Mouse (Mus musculus) neural tube, embryonic 11.5 days (tissue): ENCODE measurements around the gene Pitpnm2. TPM values are rescaled to one million over a fixed set of nuclear protein-coding genes. Genes with fewer than 3 reads are reported as not detected.

Source experiments
- ATAC-seq: fragments of 200-750 bp; cut with Nextera tagmentation; 2 replicates; pipeline ENCODE4 v1.8.0; 2017; ENCODE audit warnings: moderate number of reproducible peaks, mild to moderate bottlenecking, moderate TSS enrichment, moderate library complexity; ENCODE audit not compliant: insufficient read depth, low FRiP score, low TSS enrichment
- DNase-seq: peaks from one replicate; pipeline ENCODE4 v3.0.0-alpha.2; 2015; ENCODE audit warnings: low spot score
- H3K27ac ChIP-seq: fragments of 300-500 bp; sonication (generic); 2 replicates; pipeline ENCODE4 v1.5.1; 2014; ENCODE audit warnings: low read depth, mild to moderate bottlenecking, low read length
- H3K27me3 ChIP-seq: fragments of 300-500 bp; sonication (generic); 2 replicates; pipeline ENCODE4 v1.6.1; 2014; ENCODE audit warnings: mild to moderate bottlenecking, low read length, mixed read lengths; ENCODE audit not compliant: control insufficient read depth, insufficient read depth
- H3K36me3 ChIP-seq: fragments of 300-500 bp; sonication (generic); 2 replicates; pipeline ENCODE4 v1.6.1; 2014; ENCODE audit warnings: mild to moderate bottlenecking, low read length, moderate library complexity, mixed read lengths; ENCODE audit not compliant: control insufficient read depth, insufficient read depth
- H3K4me1 ChIP-seq: fragments of 300-500 bp; sonication (generic); 2 replicates; pipeline ENCODE4 v1.6.1; 2014; ENCODE audit warnings: low read length, mixed read lengths; ENCODE audit not compliant: control insufficient read depth, insufficient read depth
- H3K4me2 ChIP-seq: fragments of 300-500 bp; sonication (generic); 2 replicates; pipeline ENCODE4 v1.6.1; 2014; ENCODE audit warnings: low read depth, mild to moderate bottlenecking, moderate library complexity
- H3K4me3 ChIP-seq: fragments of 300-500 bp; sonication (generic); 2 replicates; pipeline ENCODE4 v1.5.1; 2014; ENCODE audit warnings: low read depth, low read length
- H3K9ac ChIP-seq: fragments of 300-500 bp; sonication (generic); 2 replicates; pipeline ENCODE4 v1.6.1; 2014; ENCODE audit warnings: mild to moderate bottlenecking, low read length
- H3K9me3 ChIP-seq: fragments of 300-500 bp; sonication (generic); 2 replicates; pipeline ENCODE4 v1.6.1; 2016; ENCODE audit warnings: low read length; ENCODE audit not compliant: control insufficient read depth
- WGBS: fragments of 180-500 bp; shearing (Covaris S2); extraction: QIAGEN DNeasy Blood & Tissue Kit; methylation state at CpG from one replicate; pipeline ENCODE4 v1.1.7; 2014; 5-methylcytosine and 5-hydroxymethylcytosine counted together
- polyA plus RNA-seq: library from polyadenylated mRNA; unstranded; fragments of >200 nt; fragmentation: Nextera tagmentation; extraction: Ambion mirVana; gene quantifications from 2 replicates; pipeline ENCODE4 v1.2.1, GENCODE M21; 2014

Gene Pitpnm2
- polyA plus RNA-seq, 1 experiment from 2014 or later = 5.5 TPM

- 76% methylated on average over 11 of the region's 11 CpGs for WGBS
- H3K9ac ChIP-seq = no peak overlapping the region
- DNase-seq (no peak), ATAC-seq (no peak)
- H3K36me3 ChIP-seq = no peaks in the 10 kb centered on the region
- no peak overlapping the region for H3K27ac ChIP-seq
- no peaks in the 10 kb centered on the region for H3K27me3 ChIP-seq
- no peaks in the 10 kb centered on the region for H3K9me3 ChIP-seq
- peaks cover 3% of the 10 kb centered on the region; the same call in 1 of the 2 replicates for H3K4me1 ChIP-seq
- H3K4me2 ChIP-seq = no peak overlapping the region
- no peak overlapping the region for H3K4me3 ChIP-seq
These were observed 55.0 kb downstream of the Pitpnm2 start for GRCm38 (mm10) chr5:124194386-124195084.

GRCm38 (mm10) chr5:124193286-124194112 lies 56.1 kb downstream of the Pitpnm2 start:
- H3K4me3 ChIP-seq = no peak overlapping the region
- no peaks in the 10 kb centered on the region for H3K27me3 ChIP-seq
- H3K9me3 ChIP-seq = no peaks in the 10 kb centered on the region
- peaks cover 3% of the 10 kb centered on the region; the same call in 1 of the 2 replicates for H3K4me1 ChIP-seq
- no peak overlapping the region for H3K4me2 ChIP-seq
- H3K9ac ChIP-seq = no peak overlapping the region
- no peak overlapping the region for H3K27ac ChIP-seq
- H3K36me3 ChIP-seq = no peaks in the 10 kb centered on the region
- ATAC-seq (no peak), DNase-seq (no peak)
- WGBS = 76% methylated on average over 24 of the region's 24 CpGs

DNA sequence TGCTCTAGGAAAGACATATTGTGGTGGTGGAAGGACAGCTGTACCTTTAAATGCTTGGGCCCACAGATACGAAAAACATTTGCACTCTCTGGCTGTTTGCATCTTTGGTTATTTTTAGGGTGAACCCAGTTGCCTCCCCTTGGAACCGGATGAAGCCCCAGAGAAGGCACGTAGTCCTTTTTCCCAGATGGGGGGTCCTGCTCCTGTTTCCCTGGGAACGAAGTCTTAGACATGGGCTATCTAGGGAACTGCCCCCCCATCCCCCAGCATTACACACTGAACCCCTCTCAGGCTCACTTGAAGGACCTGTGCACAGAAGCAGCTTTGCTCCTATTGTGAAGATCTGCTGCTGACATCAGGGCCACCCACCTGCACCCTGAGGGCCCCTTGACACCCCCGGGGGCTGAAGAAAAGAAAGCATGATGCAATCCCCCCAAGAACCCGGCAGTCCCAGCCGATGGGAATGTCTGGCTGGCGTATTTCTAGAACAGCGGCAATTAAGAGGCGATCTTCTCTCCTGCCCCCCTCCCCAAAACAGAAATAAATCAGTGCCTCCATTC lies 56.8 kb downstream of the Pitpnm2 start:
- DNase-seq = no peak
- ATAC-seq = no peak
- H3K4me3 ChIP-seq = no peak overlapping the region
- WGBS = 57% methylated on average over 10 of the region's 10 CpGs
- no peak overlapping the region for H3K9ac ChIP-seq
- peaks cover 3% of the 10 kb centered on the region; the same call in 1 of the 2 replicates for H3K4me1 ChIP-seq
- no peaks in the 10 kb centered on the region for H3K27me3 ChIP-seq
- H3K27ac ChIP-seq = no peak overlapping the region
- H3K36me3 ChIP-seq = no peaks in the 10 kb centered on the region
- H3K4me2 ChIP-seq = no peak overlapping the region
- H3K9me3 ChIP-seq = no peaks in the 10 kb centered on the region

- H3K4me2 ChIP-seq = no peak overlapping the region
- H3K4me3 ChIP-seq = no peak overlapping the region
- DNase-seq = no peak
- H3K9ac ChIP-seq = no peak overlapping the region
- H3K27ac ChIP-seq = no peak overlapping the region
- H3K27me3 ChIP-seq = no peaks in the 10 kb centered on the region
- no peaks in the 10 kb centered on the region for H3K36me3 ChIP-seq
- no peak for ATAC-seq
- H3K4me1 ChIP-seq = peaks cover 7% of the 10 kb centered on the region
- WGBS = 89% methylated on average over 7 of the region's 7 CpGs
- H3K9me3 ChIP-seq = no peaks in the 10 kb centered on the region
These were observed 57.3 kb downstream of the Pitpnm2 start for GRCm38 (mm10) chr5:124192251-124192710.

- Histone ChIP-seq H3K36me3 (no peaks in the 10 kb centered on the region), H3K4me1 (peaks cover 22% of the 10 kb centered on the region), H3K4me2 (no peak overlapping the region), H3K27me3 (no peaks in the 10 kb centered on the region), H3K9me3 (no peaks in the 10 kb centered on the region), H3K4me3 (no peak overlapping the region), H3K27ac (no peak overlapping the region), H3K9ac (no peak overlapping the region)
- no peak for ATAC-seq
- WGBS = 85% methylated on average over 10 of the region's 10 CpGs
- DNase-seq = no peak
These were observed 59.3 kb downstream of the Pitpnm2 start for GRCm38 (mm10) chr5:124190146-124190870.

DNA sequence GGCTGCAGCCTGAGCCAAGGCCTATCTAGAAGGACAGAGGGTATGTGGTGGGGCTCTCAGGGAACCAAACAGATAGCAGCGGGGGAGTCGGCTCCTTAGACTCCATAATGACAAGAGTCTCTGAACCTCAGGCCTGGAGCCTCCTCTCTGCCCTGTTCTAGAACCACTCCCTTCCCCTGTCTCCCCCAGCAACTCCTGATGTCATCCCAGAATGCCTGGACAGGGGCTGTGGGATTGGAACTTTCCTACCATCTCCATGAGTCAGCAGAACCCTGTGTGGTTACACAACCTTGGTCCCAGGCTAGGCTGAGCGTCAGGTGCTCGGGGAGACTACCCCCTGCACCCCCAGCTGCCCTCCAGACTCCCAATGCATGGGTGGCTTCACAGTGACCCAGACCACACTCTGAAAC lies 60.0 kb downstream of the Pitpnm2 start:
- peaks cover 29% of the 10 kb centered on the region for H3K4me1 ChIP-seq
- H3K9me3 ChIP-seq = no peaks in the 10 kb centered on the region
- 94% methylated on average over 4 of the region's 4 CpGs for WGBS
- no peaks in the 10 kb centered on the region for H3K27me3 ChIP-seq
- no peak overlapping the region for H3K4me3 ChIP-seq
- no peak overlapping the region for H3K27ac ChIP-seq
- H3K4me2 ChIP-seq = no peak overlapping the region
- H3K36me3 ChIP-seq = no peaks in the 10 kb centered on the region
- ATAC-seq (no peak), DNase-seq (no peak)
- H3K9ac ChIP-seq = no peak overlapping the region

DNA sequence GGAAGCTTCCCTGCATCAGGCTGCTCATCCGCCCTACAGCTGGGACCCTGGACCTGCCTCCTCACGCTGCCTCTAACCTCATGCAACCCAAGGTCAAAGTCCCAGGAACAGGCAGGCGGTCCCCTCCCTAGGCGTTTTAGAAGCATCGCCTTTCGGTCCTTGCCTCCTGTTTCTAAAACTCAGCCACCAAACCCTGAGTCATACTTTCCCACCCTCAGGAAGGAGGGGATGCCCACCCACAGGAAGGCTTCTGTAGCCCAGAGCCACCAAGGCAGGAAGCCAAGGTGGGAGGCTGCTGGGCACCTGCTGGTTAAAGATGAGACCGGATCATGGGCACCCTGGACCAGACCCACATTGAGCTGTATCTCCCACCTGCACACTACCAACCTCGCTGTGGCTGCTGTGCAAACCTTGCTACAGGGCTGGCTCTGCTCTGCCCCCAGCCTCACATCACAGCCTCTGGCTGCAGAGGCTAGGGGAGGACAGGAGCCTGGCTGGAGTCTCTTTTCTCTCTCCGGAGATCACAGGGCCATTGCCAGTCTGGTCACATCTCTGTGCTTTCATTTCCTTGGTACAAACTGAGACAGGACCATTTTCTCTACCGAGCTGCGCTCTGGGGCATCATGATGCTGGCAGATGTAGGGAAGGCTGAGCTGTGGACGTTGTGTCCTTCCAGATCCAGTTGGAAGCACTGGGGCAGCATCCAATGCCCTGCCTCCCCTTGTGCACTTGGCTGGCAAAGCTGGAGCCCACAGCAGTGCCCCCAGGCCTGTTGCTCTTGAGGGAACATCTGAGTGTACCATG lies 61.9 kb downstream of the Pitpnm2 start:
- H3K4me2 ChIP-seq = peak overlapping the region; percentile 35
- 58% methylated on average over 12 of the region's 12 CpGs for WGBS
- ATAC-seq (no peak), DNase-seq (no peak)
- peak overlapping the region; percentile 5; the same call in 1 of the 2 replicates for H3K9ac ChIP-seq
- H3K4me1 ChIP-seq = peaks cover 28% of the 10 kb centered on the region
- no peaks in the 10 kb centered on the region for H3K27me3 ChIP-seq
- no peak overlapping the region for H3K4me3 ChIP-seq
- H3K9me3 ChIP-seq = no peaks in the 10 kb centered on the region
- H3K27ac ChIP-seq = no peak overlapping the region
- no peaks in the 10 kb centered on the region for H3K36me3 ChIP-seq
